Comparison of ENCODE assay signal across 9 mouse cellular contexts in the genomic region with DNA sequence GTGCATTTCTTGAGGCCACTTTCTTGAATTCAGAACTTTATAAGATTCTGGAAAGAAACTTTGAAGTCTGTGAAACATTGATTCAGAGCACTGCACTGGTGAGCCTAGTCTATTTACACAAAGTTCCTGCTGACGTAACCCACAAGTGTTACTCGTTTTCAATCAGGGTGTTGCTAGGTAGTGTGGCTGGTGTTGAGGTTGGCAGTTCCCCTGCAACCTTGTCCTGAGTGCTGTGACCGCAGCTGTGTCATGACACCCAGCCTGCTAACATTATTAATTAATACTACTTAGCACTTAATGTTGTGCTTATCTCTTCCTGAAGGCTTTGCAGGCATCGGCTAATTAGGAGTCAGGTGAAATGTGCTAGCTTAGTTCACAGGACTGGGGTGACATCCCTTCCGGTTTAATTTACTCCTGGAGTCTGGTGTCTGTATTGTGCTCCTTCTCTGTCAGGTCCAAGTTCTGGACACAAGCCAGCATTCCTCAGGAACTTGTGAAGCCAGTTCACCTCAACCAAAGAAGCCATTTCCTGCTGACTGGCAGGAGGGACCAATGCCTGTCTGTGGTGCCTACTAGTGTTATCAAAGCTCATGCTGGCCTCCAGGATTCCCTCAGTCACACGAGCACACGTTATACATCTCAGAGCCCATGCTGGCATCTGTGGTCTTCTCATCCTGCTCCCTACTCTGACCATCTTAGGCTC. TPM values are rescaled to one million over a fixed set of nuclear protein-coding genes. Genes with fewer than 3 reads are reported as not detected.
DNase-seq lines count a peak whose midpoint lies in the region; ATAC-seq and TF ChIP-seq lines count a peak whose summit lies in the region.
"Had no signal": no experiment of that assay in that cellular context is flagged by ENCODE, and none has a peak within 500 bp of the region (broad histone marks: within the 10 kb centered on the region; RNA-seq: fewer than 3 reads in every experiment).

No protein-coding gene starts in this region.

- no peak overlapping the region for H3K4me2 ChIP-seq in lung, embryonic 14.5 days
- no peak overlapping the region for H3K4me2 ChIP-seq in embryonic facial prominence, embryonic 12.5 days (replicated peaks)
- no peak overlapping the region for H3K4me2 ChIP-seq in lung, postnatal 0 days (replicated peaks; ENCODE audit: low read depth, low read length)

- no peak overlapping the region for H3K4me3 ChIP-seq in lung, embryonic 14.5 days (ENCODE audit: low read depth, low read length)
- no peak overlapping the region for H3K4me3 ChIP-seq in embryonic facial prominence, embryonic 12.5 days
- no peak overlapping the region for H3K4me3 ChIP-seq in lung, postnatal 0 days (ENCODE audit: low read depth, low read length)

- intact Hi-C loops in gastrocnemius, postnatal 36 days (cut with DNase I) = no loop called here

- no peaks in the 10 kb centered on the region for H3K9me3 ChIP-seq in lung, embryonic 14.5 days (ENCODE audit: low read depth, low read length)
- no peaks in the 10 kb centered on the region for H3K9me3 ChIP-seq in embryonic facial prominence, embryonic 12.5 days
- H3K9me3 ChIP-seq in lung, postnatal 0 days (ENCODE audit: low read length) = no peaks in the 10 kb centered on the region

- H3K36me3 ChIP-seq in lung, embryonic 14.5 days (ENCODE audit: insufficient read depth) = no peaks in the 10 kb centered on the region
- no peaks in the 10 kb centered on the region for H3K36me3 ChIP-seq in embryonic facial prominence, embryonic 12.5 days
- H3K36me3 ChIP-seq in lung, postnatal 0 days (ENCODE audit: insufficient read depth, low read length) = no peaks in the 10 kb centered on the region

- TF ChIP-seq EP300 in lung, postnatal 0 days (IDR thresholded peaks at IDR 0.05) = no peak

- 29% methylated on average over 7 of the region's 7 CpGs for WGBS in lung, embryonic 14.5 days
- 67% methylated on average over 7 of the region's 7 CpGs for WGBS in embryonic facial prominence, embryonic 12.5 days
- WGBS in lung, postnatal 0 days = 22% methylated on average over 7 of the region's 7 CpGs

- DNase-seq in cerebellum, postnatal 14 days = peak; percentile 24 to 29
- no peak for DNase-seq in cerebellum, postnatal 36 days
- DNase-seq in lung, embryonic 14.5 days = peak; percentile 63
- DNase-seq in lung, postnatal 10 days = no peak
- DNase-seq in lung, postnatal 0 days (ENCODE audit: low spot score) = peak; percentile 41
- DNase-seq in thymus, postnatal 25 days = no peak
- no peak for DNase-seq in gastrocnemius, postnatal 36 days
- DNase-seq: left cerebral cortex, postnatal 4 days had no signal

- no peak for TF ChIP-seq CTCF in lung, embryonic 14.5 days (IDR thresholded peaks at IDR 0.05; ENCODE audit: low read depth)
- TF ChIP-seq CTCF in lung, postnatal 0 days (IDR thresholded peaks at IDR 0.05) = no peak

- no peak overlapping the region for H3K9ac ChIP-seq in lung, embryonic 14.5 days
- H3K9ac ChIP-seq in embryonic facial prominence, embryonic 12.5 days = no peak overlapping the region
- no peak overlapping the region for H3K9ac ChIP-seq in lung, postnatal 0 days (replicated peaks; ENCODE audit: low read depth)

- peak overlapping the region; percentile 89 for H3K27ac ChIP-seq in lung, embryonic 14.5 days (ENCODE audit: low read depth)
- peak overlapping the region; percentile 67; the same call in 1 of the 2 replicates for H3K27ac ChIP-seq in embryonic facial prominence, embryonic 12.5 days
- H3K27ac ChIP-seq in lung, postnatal 0 days (ENCODE audit: low read length) = no peak overlapping the region

- peak; percentile 30 for ATAC-seq in lung, embryonic 14.5 days (ENCODE audit: insufficient read depth)
- ATAC-seq in embryonic facial prominence, embryonic 12.5 days (ENCODE audit: insufficient number of reproducible peaks, insufficient read depth, low FRiP score, low TSS enrichment) = no peak
- peak; percentile 55; the same call in 1 of the 2 replicates for ATAC-seq in lung, postnatal 0 days

- H3K4me1 ChIP-seq in lung, embryonic 14.5 days (ENCODE audit: insufficient read depth) = peaks cover 5% of the 10 kb centered on the region; the same call in 1 of the 2 replicates
- peaks cover 16% of the 10 kb centered on the region for H3K4me1 ChIP-seq in embryonic facial prominence, embryonic 12.5 days
- no peaks in the 10 kb centered on the region for H3K4me1 ChIP-seq in lung, postnatal 0 days (ENCODE audit: insufficient read depth, low read depth, low read length)

- H3K27me3 ChIP-seq in lung, embryonic 14.5 days (ENCODE audit: insufficient read depth, low read length) = no peaks in the 10 kb centered on the region
- no peaks in the 10 kb centered on the region for H3K27me3 ChIP-seq in embryonic facial prominence, embryonic 12.5 days
- H3K27me3 ChIP-seq in lung, postnatal 0 days (replicated peaks; ENCODE audit: insufficient read depth, low read length) = no peaks in the 10 kb centered on the region

RNA-seq across cellular contexts. Expression of a gene that starts 50.5 kb away (rescaled TPM):
- 0.07 and 0.13 TPM in 2 replicates for polyA plus RNA-seq in lung, embryonic 14.5 days (2014; fragmentation: Nextera tagmentation; extraction: Ambion mirVana)
- polyA plus RNA-seq in embryonic facial prominence, embryonic 12.5 days (2016; fragmentation: Nextera tagmentation; extraction: Ambion mirVana) = 0.17 and 0.24 TPM in 2 replicates
- polyA plus RNA-seq in lung, postnatal 0 days (2015; fragmentation: Nextera tagmentation; extraction: Ambion mirVana) = 0.05 and 0.07 TPM in 2 replicates
- under 1 TPM in 1 of 2 experiments, not detected in 1; 0.10 TPM for total RNA-seq in gastrocnemius, postnatal 36 days (2021)

Comparison
In these comparisons a context has a peak if more than half of its experiments do, and no peak if none do; other contexts are left out.
1. DNase-seq: peak in cerebellum, postnatal 14 days (2 of 2), lung, embryonic 14.5 days (single experiment) and lung, postnatal 0 days (single experiment); none in cerebellum, postnatal 36 days (0 of 2), lung, postnatal 10 days (single experiment), thymus, postnatal 25 days (single experiment) and gastrocnemius, postnatal 36 days (0 of 2).